Mouse (Mus musculus): ENCODE results near the gene Ift43. TPM values are rescaled to one million over a fixed set of nuclear protein-coding genes. Genes with fewer than 3 reads are reported as not detected.

Ift43 gene
- total and polyA plus RNA-seq, 3 experiments = 0.42 to 1.9 TPM; not detected in 1

DNA sequence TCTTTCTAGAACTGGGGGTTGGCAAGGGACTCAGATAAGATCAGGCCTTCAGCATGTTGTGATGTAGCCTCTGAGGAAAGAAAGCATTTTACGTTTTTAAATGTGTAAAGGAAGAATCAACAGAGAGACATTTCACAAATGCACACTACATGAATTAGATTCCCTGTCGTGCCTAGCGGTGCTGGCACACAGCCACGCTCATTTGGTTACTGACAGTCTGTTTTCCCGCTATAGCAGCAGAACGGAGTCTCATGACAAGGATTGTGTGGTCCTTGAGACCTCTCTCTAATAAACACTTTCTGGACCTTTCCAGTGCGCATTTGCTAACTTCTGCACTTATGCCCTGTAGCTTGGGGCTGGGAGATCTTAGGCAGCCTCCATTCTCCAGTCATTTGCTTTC, 96.9 kb downstream of the Ift43 start:
- H3K4me3 ChIP-seq (ENCODE audit: control insufficient read depth in 1 of 2, insufficient read depth in 1 of 2, low read depth in 2 of 2, low read length in 2 of 2) = no peak overlapping the region
- H3K27me3 ChIP-seq (ENCODE audit: control insufficient read depth in 1 of 2, insufficient read depth in 2 of 2, low read length in 2 of 2) = no peaks in the 10 kb centered on the region
- H3K27ac ChIP-seq (ENCODE audit: control insufficient read depth, low read depth, low read length) = no peak overlapping the region
- no peaks in the 10 kb centered on the region for H3K9me3 ChIP-seq (replicated peaks; ENCODE audit: insufficient read depth, low read length)
- H3K36me3 ChIP-seq (ENCODE audit: control insufficient read depth in 1 of 2, insufficient read depth in 2 of 2, low read length in 2 of 2) = no peaks in the 10 kb centered on the region
- TF ChIP-seq TCF12 (IDR thresholded peaks at IDR 0.05; ENCODE audit: low read depth, low read length) (no peak), MXI1 (IDR thresholded peaks at IDR 0.05; ENCODE audit: low read depth, low read length) (no peak), E2F4 (IDR thresholded peaks at IDR 0.05; ENCODE audit: borderline replicate concordance, low read depth, low read length) (no peak), ZMIZ1 (IDR thresholded peaks at IDR 0.05; ENCODE audit: low read depth, low read length) (no peak), ZKSCAN1 (IDR thresholded peaks at IDR 0.05; ENCODE audit: low read depth, low read length) (no peak), SMC3 (IDR thresholded peaks at IDR 0.05; ENCODE audit: low read depth, low read length) (no peak), CTCF (IDR thresholded peaks at IDR 0.05 in 2 of 3, conservative IDR thresholded peaks at IDR 0.05 in 1 of 3; ENCODE audit: control insufficient read depth in 1 of 3, insufficient read depth in 1 of 3, low read depth in 2 of 3, low read length in 3 of 3, poor library complexity in 1 of 3, severe bottlenecking in 1 of 3) (no peak), MYB (IDR thresholded peaks at IDR 0.05; ENCODE audit: low read depth, low read length) (no peak), POLR2AphosphoS2 (IDR thresholded peaks at IDR 0.05; ENCODE audit: low read length) (no peak), USF2 (IDR thresholded peaks at IDR 0.05; ENCODE audit: borderline replicate concordance in 1 of 2, insufficient read depth in 1 of 2, low read depth in 1 of 2, low read length in 2 of 2) (no peak), ZNF384 (IDR thresholded peaks at IDR 0.05; ENCODE audit: low read depth, low read length) (no peak), RAD21 (IDR thresholded peaks at IDR 0.05; ENCODE audit: low read depth, low read length) (no peak), JUND (IDR thresholded peaks at IDR 0.05; ENCODE audit: low read depth, low read length) (no peak), ZC3H11A (IDR thresholded peaks at IDR 0.05; ENCODE audit: low read depth, low read length) (no peak), MAFK (IDR thresholded peaks at IDR 0.05; ENCODE audit: borderline replicate concordance, low read depth, low read length) (no peak), RCOR1 (IDR thresholded peaks at IDR 0.05; ENCODE audit: low read depth, low read length) (no peak), BHLHE40 (IDR thresholded peaks at IDR 0.05; ENCODE audit: borderline replicate concordance, low read depth, low read length) (no peak), NELFE (IDR thresholded peaks at IDR 0.05; ENCODE audit: low read depth, low read length) (no peak), ETS1 (IDR thresholded peaks at IDR 0.05; ENCODE audit: low read depth, low read length) (no peak)
- no peak overlapping the region for H3K9ac ChIP-seq (ENCODE audit: control insufficient read depth, low read depth, low read length, poor library complexity, severe bottlenecking)
- DNase-seq (ENCODE audit: low read depth, low spot score) = no peak
- no peaks in the 10 kb centered on the region for H3K79me2 ChIP-seq (ENCODE audit: control insufficient read depth, insufficient read depth, low read length, poor library complexity)
- H3K4me1 ChIP-seq (ENCODE audit: control insufficient read depth in 1 of 2, insufficient read depth in 2 of 2, low read length in 2 of 2) = no peaks in the 10 kb centered on the region

- H3K27me3 ChIP-seq (ENCODE audit: control insufficient read depth in 1 of 2, insufficient read depth in 2 of 2, low read length in 2 of 2) = no peaks in the 10 kb centered on the region
- no peaks in the 10 kb centered on the region for H3K9me3 ChIP-seq (replicated peaks; ENCODE audit: insufficient read depth, low read length)
- no peaks in the 10 kb centered on the region for H3K4me1 ChIP-seq (ENCODE audit: control insufficient read depth in 1 of 2, insufficient read depth in 2 of 2, low read length in 2 of 2)
- no peak for TF ChIP-seq NELFE (IDR thresholded peaks at IDR 0.05; ENCODE audit: low read depth, low read length)
- TF ChIP-seq MYC (IDR thresholded peaks at IDR 0.05; ENCODE audit: low read depth, low read length) = no peak
- TF ChIP-seq SMC3 (IDR thresholded peaks at IDR 0.05; ENCODE audit: low read depth, low read length) = no peak
- no peak for TF ChIP-seq CHD2 (IDR thresholded peaks at IDR 0.05; ENCODE audit: low read length)
- TF ChIP-seq BHLHE40 (IDR thresholded peaks at IDR 0.05; ENCODE audit: borderline replicate concordance, low read depth, low read length) = no peak
- no peak for TF ChIP-seq ZC3H11A (IDR thresholded peaks at IDR 0.05; ENCODE audit: low read depth, low read length)
- no peak for TF ChIP-seq RCOR1 (IDR thresholded peaks at IDR 0.05; ENCODE audit: low read depth, low read length)
- no peak for TF ChIP-seq KAT2A (conservative IDR thresholded peaks at IDR 0.05; ENCODE audit: low read depth, low read length)
- no peak for TF ChIP-seq POLR2AphosphoS5 (IDR thresholded peaks at IDR 0.05; ENCODE audit: borderline replicate concordance, low read depth, low read length)
- TF ChIP-seq GATA1 (IDR thresholded peaks at IDR 0.05; ENCODE audit: low read depth, low read length) = no peak
- no peak for TF ChIP-seq TCF12 (IDR thresholded peaks at IDR 0.05; ENCODE audit: low read depth, low read length)
- TF ChIP-seq MXI1 (IDR thresholded peaks at IDR 0.05; ENCODE audit: low read depth, low read length) = no peak
- TF ChIP-seq POLR2AphosphoS2 (IDR thresholded peaks at IDR 0.05; ENCODE audit: low read length) = no peak
- no peak for TF ChIP-seq E2F4 (IDR thresholded peaks at IDR 0.05; ENCODE audit: borderline replicate concordance, low read depth, low read length)
- no peak for TF ChIP-seq HCFC1 (IDR thresholded peaks at IDR 0.05; ENCODE audit: low read depth, low read length)
- no peak for TF ChIP-seq ZKSCAN1 (IDR thresholded peaks at IDR 0.05; ENCODE audit: low read depth, low read length)
- TF ChIP-seq GABPA (IDR thresholded peaks at IDR 0.05; ENCODE audit: low read depth, low read length) = no peak
- TF ChIP-seq TBP (IDR thresholded peaks at IDR 0.05; ENCODE audit: low read depth, low read length) = no peak
- TF ChIP-seq POLR2A (IDR thresholded peaks at IDR 0.05; ENCODE audit: control insufficient read depth in 1 of 2, insufficient read depth in 1 of 2, low read depth in 1 of 2, low read length in 2 of 2, poor library complexity in 1 of 2) = no peak
- TF ChIP-seq MYB (IDR thresholded peaks at IDR 0.05; ENCODE audit: low read depth, low read length) = no peak
- H3K4me3 ChIP-seq (ENCODE audit: control insufficient read depth in 1 of 2, insufficient read depth in 1 of 2, low read depth in 2 of 2, low read length in 2 of 2) = no peak overlapping the region
- H3K27ac ChIP-seq (ENCODE audit: control insufficient read depth, low read depth, low read length) = no peak overlapping the region
- H3K79me2 ChIP-seq (ENCODE audit: control insufficient read depth, insufficient read depth, low read length, poor library complexity) = no peaks in the 10 kb centered on the region
- DNase-seq (ENCODE audit: low read depth, low spot score) = no peak
- no peaks in the 10 kb centered on the region for H3K36me3 ChIP-seq (ENCODE audit: control insufficient read depth in 1 of 2, insufficient read depth in 2 of 2, low read length in 2 of 2)
- no peak overlapping the region for H3K9ac ChIP-seq (ENCODE audit: control insufficient read depth, low read depth, low read length, poor library complexity, severe bottlenecking)
Measured at GRCm38 (mm10) chr12:86181320-86181751, 99.0 kb downstream of the Ift43 start.

All from MEL (cell line).